Mouse (Mus musculus) intestine, embryonic 16.5 days (tissue): ENCODE results near the gene Hecw2. TPM values are rescaled to one million over a fixed set of nuclear protein-coding genes. Genes with fewer than 3 reads are reported as not detected.

Source experiments
- ATAC-seq: fragments of 200-750 bp; cut with Nextera tagmentation; 2 replicates; pipeline ENCODE4 v1.8.0; 2017; ENCODE audit warnings: moderate TSS enrichment, moderate library complexity
- H3K27ac ChIP-seq: fragments of 300-500 bp; sonication (generic); 2 replicates; pipeline ENCODE4 v1.5.1; 2014; ENCODE audit warnings: mild to moderate bottlenecking, low read length
- H3K27me3 ChIP-seq: fragments of 300-500 bp; sonication (generic); replicated peaks from 2 replicates; pipeline ENCODE4 v1.6.1; 2014; ENCODE audit warnings: low read length, control low read depth, mixed read lengths; ENCODE audit not compliant: control insufficient read depth, insufficient read depth
- H3K36me3 ChIP-seq: fragments of 300-500 bp; sonication (generic); 2 replicates; pipeline ENCODE4 v1.6.1; 2014; ENCODE audit warnings: low read length, control low read depth; ENCODE audit not compliant: control insufficient read depth, insufficient read depth
- H3K4me1 ChIP-seq: fragments of 300-500 bp; sonication (generic); 2 replicates; pipeline ENCODE4 v1.6.1; 2014; ENCODE audit warnings: low read length, control low read depth, mixed read lengths; ENCODE audit not compliant: control insufficient read depth, insufficient read depth
- H3K4me2 ChIP-seq: fragments of 300-500 bp; sonication (generic); 2 replicates; pipeline ENCODE4 v1.6.1; 2014; ENCODE audit warnings: low read depth, low read length, control low read depth
- H3K4me3 ChIP-seq: fragments of 300-500 bp; sonication (generic); 2 replicates; pipeline ENCODE4 v1.5.1; 2014; ENCODE audit warnings: mild to moderate bottlenecking, low read length
- H3K9ac ChIP-seq: fragments of 300-500 bp; sonication (generic); 2 replicates; pipeline ENCODE4 v1.6.1; 2014; ENCODE audit warnings: low read depth, low read length
- H3K9me3 ChIP-seq: fragments of 300-500 bp; sonication (generic); 2 replicates; pipeline ENCODE4 v1.6.1; 2016; ENCODE audit warnings: low read length, control low read depth; ENCODE audit not compliant: control insufficient read depth
- WGBS: fragments of 180-500 bp; shearing (Covaris S2); extraction: QIAGEN DNeasy Blood & Tissue Kit; methylation state at CpG from one replicate; pipeline ENCODE4 v1.1.7; 2014; 5-methylcytosine and 5-hydroxymethylcytosine counted together
- polyA plus RNA-seq: library from polyadenylated mRNA; unstranded; fragments of >200 nt; fragmentation: Nextera tagmentation; extraction: Ambion mirVana; gene quantifications from 2 replicates; pipeline ENCODE4 v1.2.1, GENCODE M21; 2015

Hecw2 gene
- polyA plus RNA-seq, 1 experiment from 2014 or later, result 0.83 TPM

DNA sequence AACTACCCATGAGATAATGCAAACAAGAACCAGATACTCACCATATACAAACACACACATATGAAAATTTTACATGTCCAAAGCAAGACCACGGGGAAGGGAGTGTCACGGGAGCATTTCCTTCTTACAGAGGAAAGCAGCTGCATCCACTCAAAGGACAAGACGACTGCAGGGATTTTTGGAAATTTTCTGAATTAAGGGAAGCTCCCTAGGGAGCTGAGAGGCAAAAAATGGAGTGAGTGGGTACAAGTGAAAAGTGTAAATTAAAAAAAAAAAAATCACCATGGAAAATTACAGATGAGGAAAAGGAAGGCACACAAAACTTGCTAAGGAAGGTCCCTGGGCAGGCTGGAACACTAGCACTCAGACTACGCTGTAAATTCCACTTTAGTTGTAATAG, 353.9 kb downstream of the Hecw2 start:
- no peak overlapping the region for H3K4me2 ChIP-seq

DNA sequence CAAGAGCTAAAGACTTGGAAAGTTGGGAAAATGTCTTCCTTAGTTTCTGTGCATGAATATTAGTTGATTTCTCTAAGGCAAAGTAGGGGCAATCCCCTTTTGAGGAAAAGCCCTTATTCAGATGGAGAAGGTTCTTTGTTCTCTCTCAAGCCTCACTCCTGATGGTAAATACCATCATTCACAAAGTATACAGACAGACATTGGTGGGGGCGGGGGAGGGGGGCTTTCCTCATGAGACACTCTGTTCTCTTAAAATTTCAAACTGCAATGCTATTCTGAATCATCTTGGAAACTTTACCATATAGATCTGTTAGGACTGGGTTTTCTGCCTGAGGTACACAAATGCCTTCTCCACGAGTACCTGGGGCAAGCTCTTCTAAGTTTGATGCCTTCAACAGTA, 355.6 kb downstream of the Hecw2 start:
- ATAC-seq, result no peak
- no peak overlapping the region for H3K9ac ChIP-seq
- H3K36me3 ChIP-seq, result no peaks in the 10 kb centered on the region
- 58% methylated on average over 2 of the region's 2 CpGs for WGBS
- no peaks in the 10 kb centered on the region for H3K4me1 ChIP-seq
- no peak overlapping the region for H3K27ac ChIP-seq
- H3K4me2 ChIP-seq, result no peak overlapping the region
- H3K27me3 ChIP-seq, result no peaks in the 10 kb centered on the region
- no peak overlapping the region for H3K4me3 ChIP-seq
- H3K9me3 ChIP-seq, result no peaks in the 10 kb centered on the region

More for the DNA sequence above, 353.9 kb downstream of the Hecw2 start:
- peaks cover 5% of the 10 kb centered on the region; the same call in 1 of the 2 replicates for H3K4me1 ChIP-seq
- no peaks in the 10 kb centered on the region for H3K36me3 ChIP-seq
- no peak overlapping the region for H3K4me3 ChIP-seq
- H3K9me3 ChIP-seq, result no peaks in the 10 kb centered on the region
- H3K9ac ChIP-seq, result no peak overlapping the region
- H3K27ac ChIP-seq, result no peak overlapping the region
- no peak for ATAC-seq
- WGBS, result 54% methylated on average over 4 of the region's 4 CpGs
- H3K27me3 ChIP-seq, result no peaks in the 10 kb centered on the region

DNA sequence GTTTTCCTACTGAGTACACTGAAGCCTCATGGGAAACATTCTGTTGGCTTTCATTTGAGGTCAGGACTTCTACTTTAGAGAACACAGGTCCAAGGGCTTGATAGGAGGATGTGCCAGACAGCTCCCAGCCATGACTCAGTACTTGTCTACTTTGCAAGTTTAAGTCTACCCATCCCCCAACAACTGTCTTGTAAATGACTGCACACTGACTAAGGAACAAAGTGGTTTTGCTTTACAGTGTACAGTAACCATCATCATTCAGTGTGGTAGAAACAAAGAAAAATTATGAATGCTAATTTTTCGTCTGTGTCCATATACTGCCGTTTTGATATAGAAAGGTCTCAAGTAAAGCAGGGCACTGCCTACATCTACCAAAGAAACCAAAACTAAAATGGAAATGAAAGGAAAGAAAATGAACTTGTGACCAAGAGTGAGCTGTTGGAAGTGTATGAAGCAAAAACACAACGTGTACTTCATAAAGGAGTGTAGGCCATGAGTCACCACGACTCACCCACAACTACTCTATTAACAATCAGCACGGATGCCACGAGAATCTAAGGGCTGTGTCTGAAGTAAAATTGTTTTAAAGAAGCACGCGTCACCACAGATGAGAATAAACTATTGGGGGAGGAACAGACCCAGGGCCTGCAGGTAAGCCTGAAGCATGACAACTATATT, 356.6 kb downstream of the Hecw2 start:
- no peaks in the 10 kb centered on the region for H3K4me1 ChIP-seq
- no peak overlapping the region for H3K4me3 ChIP-seq
- no peak overlapping the region for H3K27ac ChIP-seq
- H3K9me3 ChIP-seq, result no peaks in the 10 kb centered on the region
- no peak overlapping the region for H3K9ac ChIP-seq
- ATAC-seq, result no peak
- WGBS, result 78% methylated on average over 8 of the region's 8 CpGs
- H3K27me3 ChIP-seq, result no peaks in the 10 kb centered on the region
- no peaks in the 10 kb centered on the region for H3K36me3 ChIP-seq
- no peak overlapping the region for H3K4me2 ChIP-seq

DNA sequence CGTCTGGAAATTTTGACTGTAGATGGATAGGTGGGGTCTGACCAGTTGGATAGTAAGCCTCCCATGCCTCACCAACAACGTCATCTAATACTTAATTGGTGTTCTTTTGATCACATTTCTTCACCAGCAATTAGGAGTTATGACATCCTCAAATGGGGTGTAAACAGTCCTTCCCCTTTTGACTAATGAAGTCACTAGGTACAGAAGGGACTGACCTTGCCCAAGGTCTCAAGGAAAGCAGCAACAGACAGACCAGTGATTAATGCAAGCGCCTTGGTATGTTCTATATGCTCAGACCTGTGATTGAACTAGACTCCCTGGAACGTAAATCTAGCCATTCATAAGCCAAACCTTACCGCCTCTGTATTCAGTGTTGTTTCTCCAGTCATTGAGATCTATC, 364.7 kb downstream of the Hecw2 start:
- no peaks in the 10 kb centered on the region for H3K36me3 ChIP-seq
- H3K9ac ChIP-seq, result no peak overlapping the region
- ATAC-seq, result no peak
- H3K4me2 ChIP-seq, result no peak overlapping the region
- no peaks in the 10 kb centered on the region for H3K9me3 ChIP-seq
- no peaks in the 10 kb centered on the region for H3K27me3 ChIP-seq
- 84% methylated on average over 5 of the region's 5 CpGs for WGBS
- no peaks in the 10 kb centered on the region for H3K4me1 ChIP-seq
- H3K4me3 ChIP-seq, result no peak overlapping the region
- no peak overlapping the region for H3K27ac ChIP-seq

DNA sequence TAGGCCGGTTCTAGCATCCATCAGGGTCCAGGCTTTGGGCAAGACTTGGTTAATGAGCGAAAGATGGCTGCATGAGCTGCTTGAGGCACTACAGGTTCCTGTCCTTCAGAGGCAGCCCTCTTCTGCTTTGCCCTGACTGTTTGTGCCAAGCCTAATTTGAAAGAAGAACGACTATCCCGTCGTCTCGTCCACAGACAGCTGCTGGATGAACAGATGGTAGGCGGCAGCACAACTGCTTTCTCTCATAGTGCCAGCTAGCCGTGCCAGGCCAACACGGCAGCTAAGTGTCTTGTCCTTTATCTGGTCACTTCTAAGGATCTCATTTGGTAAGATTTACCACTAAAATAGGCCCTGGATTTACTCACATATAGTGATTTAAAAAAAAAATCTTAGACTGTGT, 365.9 kb downstream of the Hecw2 start:
- Histone ChIP-seq H3K36me3 (no peaks in the 10 kb centered on the region), H3K9me3 (no peaks in the 10 kb centered on the region), H3K4me2 (no peak overlapping the region), H3K9ac (no peak overlapping the region), H3K4me3 (no peak overlapping the region), H3K27me3 (no peaks in the 10 kb centered on the region), H3K4me1 (0 out of 2 replicates have a peak, but pooled peaks cover 1% of the 10 kb centered on the region), H3K27ac (no peak overlapping the region)
- 77% methylated on average over 9 of the region's 9 CpGs for WGBS
- no peak for ATAC-seq

DNA sequence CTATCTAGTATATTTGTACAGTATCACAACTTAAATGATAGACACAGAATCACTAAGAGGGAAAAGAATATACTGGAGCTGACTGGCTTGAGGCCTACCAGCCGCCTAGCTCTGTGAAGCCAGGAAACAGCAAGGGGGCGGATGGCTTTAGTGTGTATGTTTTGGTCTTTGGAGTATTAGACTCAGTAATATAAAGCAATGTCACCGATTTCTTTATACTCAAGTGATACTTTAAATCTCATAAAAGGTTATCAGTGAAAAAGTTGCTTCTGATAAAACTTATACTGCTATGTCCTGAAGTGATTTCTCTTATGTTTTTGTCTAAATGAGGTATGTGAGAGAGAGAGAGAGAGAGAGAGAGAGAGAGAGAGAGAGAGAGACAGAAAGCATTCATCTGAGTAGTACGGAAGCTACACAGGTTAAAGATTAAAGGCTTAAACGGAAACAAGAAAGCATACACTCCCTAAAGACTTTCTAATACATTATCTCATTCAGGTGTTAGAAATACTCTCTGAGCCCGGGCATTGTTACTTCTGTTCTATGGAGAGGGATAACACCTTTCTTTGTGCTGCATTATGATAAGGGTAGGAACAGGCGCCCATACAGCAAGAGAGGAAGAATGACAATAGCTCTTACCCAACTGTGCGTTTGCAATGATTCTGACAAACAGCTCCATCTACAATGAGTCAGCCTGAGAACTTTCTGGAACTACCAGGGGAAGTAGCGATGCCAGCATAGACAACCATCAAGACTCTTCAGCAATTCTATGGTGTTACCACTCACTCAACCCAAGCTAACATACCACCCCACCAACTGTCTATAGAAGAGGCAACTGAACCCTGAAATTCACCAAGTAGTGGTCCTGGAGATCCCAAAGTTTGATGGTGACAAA, 370.3 kb downstream of the Hecw2 start:
- H3K36me3 ChIP-seq, result no peaks in the 10 kb centered on the region
- no peak for ATAC-seq
- no peaks in the 10 kb centered on the region for H3K9me3 ChIP-seq
- no peaks in the 10 kb centered on the region for H3K27me3 ChIP-seq
- H3K9ac ChIP-seq, result no peak overlapping the region
- no peak overlapping the region for H3K4me2 ChIP-seq
- 78% methylated on average over 9 of the region's 9 CpGs for WGBS
- no peak overlapping the region for H3K27ac ChIP-seq
- peaks cover 3% of the 10 kb centered on the region; the same call in 1 of the 2 replicates for H3K4me1 ChIP-seq
- H3K4me3 ChIP-seq, result no peak overlapping the region

DNA sequence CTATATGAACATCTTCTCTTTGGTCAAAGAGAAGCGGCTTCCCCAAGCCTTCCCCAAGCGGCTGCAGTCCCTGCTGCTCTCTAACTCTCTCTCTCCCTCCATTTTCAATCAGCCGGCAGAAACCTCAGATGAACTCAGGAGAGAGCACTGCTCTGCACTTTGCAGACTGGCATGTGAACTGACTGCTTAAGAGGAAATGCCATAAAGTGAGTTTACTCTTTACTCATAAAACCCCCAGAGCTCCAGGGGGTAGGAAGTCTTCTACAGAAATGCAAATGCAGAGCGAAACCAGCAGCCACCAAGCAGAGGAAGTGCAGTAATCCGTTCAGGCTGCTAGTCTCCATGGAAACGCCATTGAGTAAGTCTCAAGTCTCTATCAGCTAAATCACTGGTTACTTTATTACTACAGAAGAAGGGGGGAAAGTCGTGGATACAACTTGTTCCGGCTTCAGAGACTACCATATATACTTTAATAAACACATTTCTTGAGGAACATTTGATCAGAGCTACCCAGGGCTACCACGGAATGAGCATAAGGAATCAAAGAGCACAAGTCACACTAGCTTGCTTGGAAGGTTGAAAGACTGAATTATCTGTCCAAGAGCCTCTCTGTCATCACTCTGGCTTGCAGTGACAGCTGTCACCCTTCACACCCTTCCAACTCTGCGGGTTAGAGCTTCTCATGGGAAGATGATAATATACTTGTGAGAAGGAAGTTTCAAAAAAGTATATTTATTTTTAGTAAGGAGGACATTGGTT, 371.1 kb downstream of the Hecw2 start:
- H3K4me2 ChIP-seq, result peak overlapping the region; percentile 54
- H3K36me3 ChIP-seq, result no peaks in the 10 kb centered on the region
- peak; percentile 95 for ATAC-seq
- H3K4me3 ChIP-seq, result peak overlapping the region; percentile 35
- WGBS, result 5% methylated on average over 10 of the region's 10 CpGs
- peak overlapping the region; percentile 68 for H3K27ac ChIP-seq
- peaks cover 3% of the 10 kb centered on the region; the same call in 1 of the 2 replicates for H3K4me1 ChIP-seq
- peak overlapping the region; percentile 49 for H3K9ac ChIP-seq
- no peaks in the 10 kb centered on the region for H3K27me3 ChIP-seq
- H3K9me3 ChIP-seq, result no peaks in the 10 kb centered on the region

DNA sequence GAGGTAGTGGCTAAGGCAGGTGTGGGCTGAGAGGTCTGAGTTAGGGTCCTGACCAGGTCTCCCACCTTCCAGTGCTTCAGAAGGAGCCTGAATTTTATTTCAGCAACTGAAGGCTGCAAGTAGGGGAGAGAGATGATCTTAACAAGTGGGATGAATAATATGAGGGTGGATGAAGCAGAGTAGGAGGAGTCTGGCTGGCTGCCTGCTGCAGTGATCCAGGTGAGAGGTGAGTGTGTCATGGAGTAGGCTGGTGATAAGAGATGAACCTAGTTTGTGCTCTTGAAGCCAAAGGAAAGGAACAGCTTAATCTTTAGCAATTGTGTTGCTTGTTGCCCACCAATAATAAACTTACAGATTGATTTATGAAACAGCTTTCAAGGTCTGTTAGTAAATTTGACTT, 373.0 kb downstream of the Hecw2 start:
- no peaks in the 10 kb centered on the region for H3K9me3 ChIP-seq
- H3K27ac ChIP-seq, result no peak overlapping the region
- no peak overlapping the region for H3K4me3 ChIP-seq
- H3K4me1 ChIP-seq, result peaks cover 3% of the 10 kb centered on the region; the same call in 1 of the 2 replicates
- no peaks in the 10 kb centered on the region for H3K36me3 ChIP-seq
- no peak overlapping the region for H3K9ac ChIP-seq
- no peaks in the 10 kb centered on the region for H3K27me3 ChIP-seq
- ATAC-seq, result no peak
- H3K4me2 ChIP-seq, result no peak overlapping the region

DNA sequence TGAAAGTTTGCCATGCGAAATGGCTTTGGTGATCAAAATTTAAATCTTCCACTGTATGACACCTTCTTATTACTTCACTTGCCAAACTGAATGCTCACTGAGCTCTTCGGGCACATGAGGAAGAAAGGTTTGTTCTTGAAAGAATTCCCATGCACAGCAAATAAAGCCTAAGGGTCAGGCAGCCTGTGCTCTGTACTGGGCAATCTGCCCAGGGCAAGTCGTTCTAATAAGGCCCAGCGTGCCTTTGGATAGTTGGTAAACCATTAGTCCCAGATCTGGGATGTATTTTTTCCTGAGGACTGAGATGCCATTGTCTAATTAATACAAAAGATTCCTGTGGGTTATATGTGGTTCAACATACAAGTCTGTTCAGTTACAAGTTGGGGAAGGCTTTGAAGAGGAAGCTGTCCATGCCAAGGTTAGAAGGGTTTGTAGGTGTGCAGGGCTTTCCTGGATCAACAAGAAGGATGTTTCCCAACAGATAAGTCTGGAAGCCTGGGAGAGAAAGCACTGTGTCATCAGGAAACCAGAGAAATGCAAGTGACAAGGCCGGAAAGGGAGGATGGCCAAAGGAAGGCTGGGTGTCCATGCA, 374.8 kb downstream of the Hecw2 start:
- H3K9ac ChIP-seq, result no peak overlapping the region
- no peak for ATAC-seq

More for the DNA sequence above, 374.8 kb downstream of the Hecw2 start:
- H3K9me3 ChIP-seq, result no peaks in the 10 kb centered on the region
- H3K27ac ChIP-seq, result no peak overlapping the region
- H3K4me3 ChIP-seq, result no peak overlapping the region
- WGBS, result 77% methylated on average over 5 of the region's 5 CpGs
- H3K4me1 ChIP-seq, result peaks cover 3% of the 10 kb centered on the region; the same call in 1 of the 2 replicates
- H3K4me2 ChIP-seq, result no peak overlapping the region
- H3K36me3 ChIP-seq, result no peaks in the 10 kb centered on the region
- no peaks in the 10 kb centered on the region for H3K27me3 ChIP-seq
